Mouse (Mus musculus): ENCODE measurements at regions not wholly inside any gene's neighbourhood (a gene's known extent, or its start where the extent isn't known, plus 50 kb on each side); places are given as distances from the start of the nearest gene placed in this dataset.

DNA sequence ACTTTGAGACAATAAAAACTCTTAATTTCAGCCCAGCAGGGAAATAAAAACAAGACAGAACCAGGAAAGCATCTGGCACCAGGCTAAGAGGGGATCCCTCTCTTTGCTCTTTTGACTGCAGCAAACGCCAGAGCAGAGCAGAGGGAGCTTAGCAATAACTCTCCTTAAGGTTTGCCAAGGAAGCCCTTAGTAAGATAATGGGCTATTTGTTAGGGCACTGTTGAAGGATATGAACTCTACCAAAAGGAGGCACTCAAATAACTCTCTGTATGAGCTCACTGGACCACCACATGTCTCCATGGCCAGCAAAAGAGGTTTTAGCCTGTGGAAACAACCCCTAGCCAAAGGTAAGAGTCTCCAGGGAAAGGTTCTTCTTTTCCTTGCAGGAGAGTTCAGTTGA is 315.3 kb upstream of the Mpdz start:
- no peak for DNase-seq (ENCODE audit: low spot score)
- intact Hi-C loops (cut with DNase I), result no loop called here

DNA sequence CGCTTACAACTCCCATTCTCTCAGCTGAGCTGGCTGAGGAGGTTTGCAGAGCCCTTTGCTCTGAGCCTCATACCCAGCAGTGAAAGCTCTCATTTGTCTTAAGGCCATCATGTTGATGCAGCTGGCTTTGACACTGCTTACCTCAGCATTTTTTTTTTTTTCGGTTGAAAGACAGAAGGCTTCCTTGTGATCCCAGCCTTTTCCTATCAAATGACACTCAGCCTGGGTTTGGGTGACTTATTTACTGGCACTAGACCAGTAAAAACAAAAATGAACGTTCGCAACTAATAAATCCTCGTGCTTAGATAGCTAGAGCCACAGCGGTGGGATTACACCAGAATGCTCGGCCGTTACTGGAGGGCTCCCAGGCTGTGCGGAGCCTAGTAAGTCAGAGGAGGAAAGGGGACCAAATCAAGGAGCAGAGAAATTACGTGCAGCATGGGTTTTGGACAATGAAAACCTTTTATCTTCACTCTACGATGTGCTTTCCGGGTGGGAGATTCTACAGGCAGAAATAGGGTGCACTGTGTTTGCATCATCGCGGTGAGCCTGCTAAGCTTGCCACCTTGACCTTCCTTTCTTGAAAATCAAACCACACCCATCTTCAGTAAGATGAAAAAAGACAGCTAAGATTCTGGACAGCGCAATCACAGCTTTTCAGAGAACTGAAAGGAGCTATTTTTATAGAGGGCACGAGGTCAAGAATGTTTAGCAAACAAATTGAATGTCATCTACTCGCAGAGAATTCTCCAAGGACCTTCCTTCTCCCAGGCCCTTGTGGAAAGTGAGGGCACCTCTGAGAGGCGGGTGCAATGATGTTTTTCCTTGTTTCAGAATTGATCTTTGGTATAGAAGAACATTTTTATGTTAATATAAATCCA is 302.3 kb upstream of the Mpdz start:
- DNase-seq (ENCODE audit: low spot score), result no peak
- intact Hi-C loops (cut with DNase I), result no loop called here

DNA sequence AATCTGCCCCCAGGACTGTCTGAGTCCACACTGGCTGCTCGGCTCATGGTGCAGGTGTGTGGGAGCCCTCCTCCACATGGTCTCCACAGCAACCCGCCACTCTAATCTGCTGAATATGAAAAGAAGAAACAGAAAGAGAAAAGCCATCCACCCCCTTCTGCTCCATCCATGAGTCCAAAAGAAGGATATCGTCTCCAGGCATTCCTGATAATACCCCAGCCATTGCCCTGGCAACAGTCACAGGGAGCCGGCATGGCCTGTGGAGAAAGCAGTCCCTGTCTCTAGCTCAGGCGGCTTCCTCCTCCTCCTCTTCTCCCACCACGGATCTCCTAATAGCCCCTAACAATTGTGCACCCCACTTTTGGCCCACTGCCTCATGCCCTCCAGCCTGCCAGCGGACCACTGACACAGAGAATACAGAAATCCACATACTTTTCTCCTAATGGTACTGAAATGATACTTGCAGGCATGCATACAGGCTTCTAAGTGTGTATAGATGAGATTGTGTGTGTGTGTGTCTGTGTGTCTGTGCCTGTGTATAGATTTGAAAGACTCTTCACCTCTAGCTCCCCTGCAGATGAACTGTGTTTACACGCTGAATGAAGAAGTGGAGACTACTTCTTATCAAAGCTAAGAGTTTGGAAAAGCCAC is 301.5 kb upstream of the Mpdz start:
- DNase-seq (ENCODE audit: low spot score), result no peak
- intact Hi-C loops (cut with DNase I), result no loop called here

DNA sequence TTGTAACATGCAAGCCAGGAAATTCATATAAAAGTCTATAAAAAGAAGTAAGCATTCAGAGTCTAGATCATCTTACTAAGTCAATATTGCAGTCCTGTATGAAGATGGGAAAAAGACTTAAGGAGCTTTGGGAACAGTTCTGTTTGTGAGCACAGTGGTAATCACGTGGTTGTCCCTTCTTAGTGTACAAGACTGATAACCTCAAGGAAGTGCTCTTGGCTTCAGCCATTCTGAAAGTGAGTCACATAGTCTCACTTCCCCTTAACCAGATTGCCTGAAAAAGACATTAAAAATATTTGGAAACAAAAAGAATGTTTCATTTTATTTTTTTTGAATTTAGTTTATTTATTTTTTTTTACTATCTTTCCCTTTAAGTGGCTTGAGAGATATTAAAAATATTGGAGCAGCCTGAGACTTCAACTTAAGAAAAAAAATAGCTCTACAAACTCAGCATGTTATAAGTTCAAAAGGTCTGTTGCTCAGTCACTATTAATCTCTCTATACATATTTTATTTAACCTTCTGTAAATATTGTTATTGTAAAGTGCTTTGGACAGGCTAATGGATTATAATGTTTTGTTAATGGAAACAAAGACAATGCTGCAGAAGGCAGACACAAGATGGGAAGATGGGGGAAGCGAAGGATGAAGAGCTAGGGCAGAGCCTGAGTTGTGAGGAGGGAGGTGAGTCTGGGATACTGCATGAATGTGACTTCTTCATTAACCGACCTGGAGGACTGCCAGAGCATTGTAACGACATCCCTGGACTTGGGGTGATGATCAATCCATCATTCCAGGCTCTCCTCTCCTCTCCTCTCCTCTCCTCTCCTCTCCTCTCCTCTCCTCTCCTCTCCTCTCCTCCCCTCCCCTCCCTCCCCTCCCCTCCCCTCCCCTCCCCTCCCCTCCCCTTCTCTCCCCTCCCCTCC is 300.2 kb upstream of the Mpdz start:
- intact Hi-C loops (cut with DNase I), result no loop called here
- DNase-seq (ENCODE audit: low spot score), result no peak

DNA sequence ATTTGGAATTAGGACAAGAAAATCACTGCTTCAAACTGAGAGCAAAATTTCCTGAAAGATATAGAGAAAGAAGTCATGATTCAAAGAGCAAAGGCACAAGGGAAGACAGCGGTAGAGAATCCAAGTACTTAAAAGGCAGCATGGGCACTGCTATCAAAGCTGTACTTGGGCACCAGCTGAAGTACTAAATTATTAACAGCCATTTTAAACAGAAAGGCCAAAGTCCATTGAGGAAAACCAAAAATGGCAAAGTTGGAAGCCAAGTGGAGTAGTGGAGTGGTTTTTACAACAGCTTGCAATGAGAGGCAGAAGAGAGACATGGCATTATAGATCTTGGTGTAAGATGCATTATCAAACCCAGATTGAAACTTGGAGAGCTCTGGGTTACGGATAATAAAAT is 291.8 kb upstream of the Mpdz start:
- intact Hi-C loops (cut with DNase I), result loop anchor here (10.0 kb wide), 1 partner anchor 180 kb away; no protein-coding TSS in a partner anchor
- no peak for DNase-seq (ENCODE audit: low spot score)

DNA sequence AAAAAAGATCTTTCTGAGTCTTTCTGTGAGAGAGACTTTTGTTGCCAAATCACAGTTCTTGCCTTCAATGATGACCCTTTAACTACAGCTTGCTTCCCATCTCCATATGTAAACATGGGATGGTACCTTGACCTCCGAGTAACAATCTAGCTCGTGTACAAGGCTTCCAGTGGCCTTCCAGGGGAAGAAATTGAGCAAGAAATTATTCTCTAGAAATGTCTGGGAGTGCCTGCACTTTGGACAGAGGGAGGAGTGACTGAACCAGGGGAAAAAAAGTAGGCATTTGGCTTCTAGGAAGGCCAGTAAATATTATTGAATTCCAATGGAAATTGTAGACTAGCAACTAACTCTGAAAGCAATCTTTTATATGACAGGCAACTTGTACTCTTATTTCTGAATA is 287.8 kb upstream of the Mpdz start:
- no peak for DNase-seq (ENCODE audit: low spot score)
- intact Hi-C loops (cut with DNase I), result loop anchor here (10.0 kb wide), 1 partner anchor 184 kb away; no protein-coding TSS in a partner anchor

DNA sequence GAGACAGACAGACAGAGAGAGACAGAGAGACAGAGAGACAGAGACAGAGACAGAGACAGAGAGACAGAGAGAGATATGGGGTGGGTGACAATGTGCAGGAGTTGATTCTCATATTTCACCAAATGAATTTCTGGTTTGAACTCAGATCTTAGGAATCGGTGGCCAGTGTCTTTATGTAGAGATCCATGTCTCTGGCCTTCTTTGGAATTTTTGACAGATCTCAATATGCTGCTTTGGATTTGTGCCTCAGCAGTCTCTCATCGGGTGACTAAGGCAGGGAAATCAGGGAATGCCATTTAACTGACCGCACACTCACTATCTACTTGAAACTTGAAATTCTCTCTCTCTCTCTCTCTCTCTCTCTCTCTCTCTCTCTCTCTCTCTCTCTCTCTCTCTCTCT is 286.3 kb upstream of the Mpdz start:
- no peak for DNase-seq (ENCODE audit: low spot score)
- intact Hi-C loops (cut with DNase I), result no loop called here

DNA sequence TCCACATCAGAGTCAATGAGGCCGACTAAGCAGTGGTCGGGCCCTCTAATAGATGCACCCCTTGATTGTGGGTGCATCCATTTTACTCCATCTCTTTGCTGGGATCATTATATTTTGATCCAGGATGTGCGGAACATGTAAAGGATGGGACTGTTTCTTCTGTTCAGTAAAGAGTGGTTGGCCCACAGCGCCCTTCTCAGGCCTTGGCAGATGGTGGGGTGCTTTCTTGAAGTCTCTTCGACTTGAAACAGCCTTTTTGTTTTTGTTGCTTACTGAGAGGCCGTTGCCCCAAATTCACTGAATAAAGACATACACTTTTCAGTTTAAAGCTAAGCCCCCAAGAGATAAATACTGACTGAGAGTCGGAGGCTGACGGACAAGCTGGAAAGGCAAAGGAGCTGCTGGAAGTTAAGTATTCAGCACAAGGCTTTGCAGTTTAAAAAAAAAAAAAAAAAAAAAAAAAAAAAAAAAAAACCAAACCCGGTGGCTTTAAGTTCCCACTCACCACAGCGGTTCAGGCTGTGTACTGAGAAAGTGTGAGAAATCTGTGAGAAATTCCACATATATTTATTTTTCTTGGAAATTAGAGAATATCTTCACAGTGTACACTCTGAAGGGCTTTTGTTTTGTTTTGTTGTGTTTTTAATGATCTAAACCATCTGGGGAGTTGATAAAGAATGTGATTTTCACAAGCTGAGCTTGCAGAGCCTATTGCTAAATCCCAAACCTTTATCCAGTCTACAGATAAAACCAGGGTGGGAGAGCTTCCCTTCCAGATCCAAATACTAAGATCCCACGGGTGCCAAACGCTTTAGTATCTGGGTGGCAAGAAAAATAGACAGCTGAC is 285.3 kb upstream of the Mpdz start:
- DNase-seq (ENCODE audit: low spot score), result peak; percentile 34
- intact Hi-C loops (cut with DNase I), result no loop called here

DNA sequence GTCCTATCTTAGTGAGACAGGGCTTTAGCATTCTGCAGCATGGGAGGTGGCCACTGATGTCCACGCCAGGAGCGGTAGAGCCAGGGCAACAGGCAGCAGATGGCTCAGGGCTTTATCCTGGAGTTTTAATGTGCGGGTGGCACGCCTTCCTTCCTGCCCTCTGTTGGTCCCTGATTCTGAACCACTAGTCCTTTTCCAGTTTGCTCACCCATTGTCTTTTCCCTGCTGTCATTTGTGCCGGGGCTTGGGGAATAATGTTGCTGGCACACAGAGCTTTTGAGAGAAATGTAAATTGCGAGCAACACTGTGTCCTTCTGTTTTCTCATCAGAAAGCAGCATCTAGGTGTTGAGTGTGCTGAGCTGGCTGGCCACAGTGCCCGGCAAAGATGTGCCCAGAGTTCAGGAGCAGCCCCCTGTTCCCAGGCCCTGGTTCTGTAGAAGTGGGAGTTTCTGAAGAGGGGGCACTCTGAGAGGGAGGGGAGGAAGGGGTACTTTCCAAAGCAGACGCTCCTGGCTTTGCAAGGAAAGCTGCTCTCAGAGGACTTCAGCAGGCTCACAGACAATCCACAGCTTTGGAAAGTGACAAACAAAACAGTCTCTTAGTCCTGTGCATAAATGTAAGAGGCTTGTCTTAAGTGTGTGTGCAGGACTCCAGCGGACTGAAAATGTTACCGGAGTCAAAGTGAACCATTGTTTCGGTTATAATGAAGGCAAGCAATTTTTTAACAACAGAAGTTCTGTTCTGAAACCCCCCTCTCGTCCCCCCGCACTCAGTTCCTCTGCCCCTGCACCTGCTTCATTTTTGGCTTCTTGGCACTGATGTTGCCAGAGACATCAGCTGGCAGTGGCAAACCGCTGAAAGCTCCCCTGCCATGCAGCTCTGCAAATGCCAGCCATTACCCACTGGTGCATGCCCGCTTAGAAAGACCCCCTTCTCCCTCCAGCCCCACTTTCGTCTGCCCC is 284.4 kb upstream of the Mpdz start:
- intact Hi-C loops (cut with DNase I), result no loop called here

DNA sequence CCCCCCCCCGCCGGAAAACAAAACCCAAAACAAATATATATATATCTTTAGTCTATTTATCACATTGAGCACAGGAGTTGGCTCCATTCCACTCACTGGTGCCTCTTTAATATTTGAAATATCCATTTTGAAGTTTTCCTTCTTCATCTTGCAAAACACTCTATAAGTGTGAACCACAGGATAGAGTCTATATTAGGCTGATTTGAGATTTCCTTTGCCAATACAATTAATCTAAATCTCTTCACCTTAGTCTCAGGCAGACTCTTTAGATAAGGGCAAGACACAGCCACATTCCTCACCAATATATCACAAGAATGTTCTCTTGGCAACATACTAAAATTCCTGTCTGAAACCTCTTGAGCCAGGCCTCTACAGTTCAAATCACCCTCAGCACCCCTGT is 282.1 kb upstream of the Mpdz start:
- intact Hi-C loops (cut with DNase I), result no loop called here
- DNase-seq (ENCODE audit: low spot score), result no peak

More for the DNA sequence above, 284.4 kb upstream of the Mpdz start:
- no peak for DNase-seq (ENCODE audit: low spot score)

DNA sequence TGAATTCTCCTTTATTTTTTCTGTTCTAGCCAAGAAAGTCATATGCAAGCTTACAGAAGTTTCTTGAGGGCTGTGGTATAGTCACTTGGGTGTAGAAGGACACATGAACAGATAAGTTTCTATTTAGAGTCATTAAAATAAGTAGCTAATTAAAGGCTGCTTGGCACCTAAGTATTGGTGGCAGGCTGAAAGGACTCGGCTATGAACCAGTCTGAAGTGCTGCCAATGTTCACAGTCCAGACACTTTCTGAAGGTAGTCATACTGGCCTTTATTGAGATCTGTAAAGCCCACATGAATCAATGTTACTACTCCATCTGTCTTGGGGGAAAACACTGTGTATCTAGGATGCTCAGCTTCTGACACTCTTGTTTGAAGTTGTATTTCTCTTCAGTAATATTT is 269.8 kb upstream of the Mpdz start:
- no peak for DNase-seq (ENCODE audit: low spot score)
- intact Hi-C loops (cut with DNase I), result no loop called here

DNA sequence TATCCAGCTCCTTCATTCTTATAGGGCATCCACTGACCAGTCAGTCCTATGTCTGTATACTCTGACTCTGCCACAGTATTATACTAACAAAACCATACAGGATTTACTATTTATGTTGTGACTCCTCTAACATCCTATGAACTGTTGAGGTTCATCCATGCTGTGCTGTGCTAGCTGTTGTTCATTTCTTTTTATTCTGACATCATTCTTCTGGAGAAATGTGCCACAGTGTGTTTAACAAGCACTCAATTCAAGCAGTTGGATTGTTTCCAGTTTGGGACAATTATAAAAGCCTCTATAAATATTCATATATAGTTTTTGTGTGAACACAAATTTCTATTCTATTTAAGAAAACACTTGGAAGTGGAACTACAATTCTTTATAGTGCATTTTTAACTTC is 252.6 kb upstream of the Mpdz start:
- DNase-seq (ENCODE audit: low spot score), result no peak
- intact Hi-C loops (cut with DNase I), result no loop called here

DNA sequence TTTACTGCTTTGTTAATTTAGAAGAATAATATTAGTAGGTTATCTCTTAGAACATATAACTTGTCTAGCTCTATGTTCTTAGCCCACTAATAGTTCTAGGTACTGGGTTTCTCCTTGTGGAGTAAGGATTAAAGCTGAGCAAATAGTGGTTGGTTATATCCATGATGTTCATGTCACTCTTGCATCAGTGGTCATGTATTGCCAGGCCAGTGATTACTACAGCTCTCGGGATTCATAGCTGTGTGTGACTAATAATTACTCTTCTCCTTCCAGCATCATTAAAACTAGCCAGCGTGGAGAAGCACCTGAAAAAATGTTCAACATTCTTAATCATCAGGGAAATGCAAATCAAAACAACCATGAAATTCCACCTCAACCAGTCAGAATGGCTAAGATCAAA is 234.6 kb upstream of the Mpdz start:
- intact Hi-C loops (cut with DNase I), result no loop called here
- no peak for DNase-seq (ENCODE audit: low spot score)

DNA sequence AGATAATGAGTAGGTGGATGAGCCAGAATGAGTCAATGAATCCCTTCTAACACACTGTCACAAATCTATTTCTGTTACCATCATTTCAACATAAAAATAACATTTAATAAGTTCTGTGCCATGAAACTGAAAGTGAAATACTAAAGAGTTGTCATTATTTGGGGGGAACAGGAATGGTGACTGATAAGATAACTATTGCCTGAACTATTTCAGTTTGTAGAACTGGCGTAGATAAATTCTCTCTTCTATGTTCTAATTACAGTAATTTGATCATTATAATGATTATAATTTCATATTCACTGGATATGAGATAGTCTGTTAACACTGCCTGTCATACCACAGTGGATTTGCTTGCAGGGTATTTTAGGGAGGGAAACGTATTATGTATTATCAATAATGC is 232.3 kb upstream of the Mpdz start:
- intact Hi-C loops (cut with DNase I), result no loop called here
- DNase-seq (ENCODE audit: low spot score), result no peak

DNA sequence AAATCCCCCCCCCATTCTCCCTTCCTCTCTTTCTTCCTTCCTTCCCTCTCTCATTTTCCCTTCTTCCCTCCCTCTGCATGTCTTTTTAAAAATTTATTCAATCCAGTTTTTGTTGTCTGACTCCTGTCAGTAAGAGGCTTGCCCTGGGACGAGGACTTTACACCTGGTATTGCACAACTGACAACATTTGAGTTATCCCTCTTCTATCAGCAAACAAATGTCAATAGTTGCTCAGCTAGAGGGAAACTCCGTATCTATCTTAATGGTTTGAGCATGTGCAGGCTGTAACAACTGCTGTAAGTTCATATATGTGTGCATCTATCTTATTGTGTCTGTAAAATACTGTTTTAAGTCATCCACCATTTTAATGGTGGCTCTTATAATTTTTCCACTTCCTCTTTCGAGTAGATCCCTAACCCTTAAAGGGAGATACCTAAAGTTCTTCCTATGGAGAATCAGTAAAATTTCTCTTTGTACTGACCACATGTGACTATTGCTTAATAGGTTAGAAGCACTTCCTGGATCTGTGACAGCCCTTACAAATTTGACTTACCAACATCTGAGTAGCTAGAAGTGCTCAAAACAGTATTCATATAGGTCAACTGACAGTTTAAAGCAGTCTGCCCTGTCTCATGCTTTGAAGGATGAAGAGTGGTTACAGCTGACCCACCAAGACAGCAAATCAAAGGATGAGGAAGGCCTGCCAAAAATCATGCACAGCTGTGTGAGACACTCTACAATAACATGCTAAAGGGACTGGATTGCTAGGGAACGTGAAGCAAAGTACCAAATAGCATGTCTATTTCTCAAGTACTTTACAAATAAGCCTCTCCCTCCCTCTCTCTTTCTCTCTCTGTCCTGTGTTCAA is 231.0 kb upstream of the Mpdz start:
- intact Hi-C loops (cut with DNase I), result no loop called here
- no peak for DNase-seq (ENCODE audit: low spot score)

DNA sequence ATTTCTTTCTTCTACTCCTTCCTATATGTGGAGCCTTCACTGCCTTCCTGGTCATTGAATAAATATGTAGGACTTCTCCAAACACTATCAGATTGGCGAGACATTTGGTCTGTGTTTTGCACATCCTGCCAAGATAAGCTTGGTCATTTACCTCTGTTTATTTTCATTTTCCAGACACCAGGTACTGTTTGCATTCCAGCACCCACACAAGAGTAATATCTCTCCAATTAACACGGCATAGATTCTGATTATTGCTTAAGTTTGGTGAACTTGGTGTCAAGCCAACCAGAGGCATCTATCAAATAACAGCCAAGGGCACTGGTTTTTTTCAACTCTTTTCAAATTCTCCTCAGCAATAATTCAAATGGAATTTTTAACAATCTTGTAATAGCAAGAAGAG is 229.4 kb upstream of the Mpdz start:
- DNase-seq (ENCODE audit: low spot score), result no peak
- intact Hi-C loops (cut with DNase I), result no loop called here

DNA sequence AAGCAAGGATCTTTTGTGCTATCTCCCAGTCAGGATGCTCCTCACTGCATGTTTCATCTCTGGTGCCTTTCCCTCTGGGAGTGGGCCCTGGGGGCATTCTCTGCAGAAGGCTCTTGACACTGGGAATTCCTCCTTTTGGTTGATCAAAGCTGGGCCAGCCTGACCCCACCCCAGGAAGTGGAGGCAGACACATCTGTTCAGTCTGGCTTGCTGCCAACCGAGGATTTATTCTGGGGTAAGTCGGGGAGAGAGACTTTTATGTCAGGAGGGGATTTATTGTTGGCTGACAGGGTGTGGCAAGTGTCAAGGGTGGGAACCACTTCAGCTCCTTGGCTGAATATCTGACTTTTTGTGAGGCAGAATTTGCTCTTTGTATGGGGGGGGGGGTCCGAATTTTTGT is 226.6 kb upstream of the Mpdz start:
- intact Hi-C loops (cut with DNase I), result no loop called here

DNA sequence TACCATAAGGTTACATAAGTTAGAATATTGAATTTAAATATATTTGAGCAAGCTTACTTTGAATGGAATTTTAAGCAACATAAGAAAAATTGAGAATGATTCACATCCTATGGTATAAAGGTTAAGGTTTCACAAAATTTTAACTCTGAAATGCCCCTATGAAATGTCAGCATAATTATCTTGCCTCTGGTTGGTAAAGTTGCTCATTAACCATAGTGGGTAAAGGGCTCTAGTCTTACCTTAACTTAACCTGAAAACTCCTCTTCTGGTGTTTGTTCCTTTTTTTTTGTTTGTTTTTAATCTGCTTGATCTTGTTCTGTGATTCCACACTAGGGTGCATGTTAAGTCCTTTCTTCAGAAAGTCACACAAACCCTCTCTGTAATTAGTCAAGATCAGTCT is 218.5 kb upstream of the Mpdz start:
- intact Hi-C loops (cut with DNase I), result no loop called here
- no peak for DNase-seq (ENCODE audit: low spot score)

More for the DNA sequence above, 226.6 kb upstream of the Mpdz start:
- DNase-seq (ENCODE audit: low spot score), result no peak
